Mouse (Mus musculus) ES-E14 (cell line): Measurements from ENCODE around the gene Fes.

Experiments used
- MAFK ChIP-seq: IDR thresholded peaks from 2 replicates; pipeline ENCODE4 v1.6.1; 2014; ENCODE audit warnings: mild to moderate bottlenecking, low read depth, low read length, inconsistent platforms; ENCODE audit not compliant: insufficient read depth
- ZC3H11A ChIP-seq: IDR thresholded peaks from 2 replicates; pipeline ENCODE4 v1.6.1; 2012; ENCODE audit warnings: low read depth, mild to moderate bottlenecking, inconsistent platforms, low read length, borderline replicate concordance

- TF ChIP-seq ZC3H11A (no peak), MAFK (no peak)
Measured at GRCm38 (mm10) chr7:80401041-80401859, 13.5 kb upstream of the Fes start.
